ENCODE assay signal across 8 mouse cellular contexts in the genomic region with DNA sequence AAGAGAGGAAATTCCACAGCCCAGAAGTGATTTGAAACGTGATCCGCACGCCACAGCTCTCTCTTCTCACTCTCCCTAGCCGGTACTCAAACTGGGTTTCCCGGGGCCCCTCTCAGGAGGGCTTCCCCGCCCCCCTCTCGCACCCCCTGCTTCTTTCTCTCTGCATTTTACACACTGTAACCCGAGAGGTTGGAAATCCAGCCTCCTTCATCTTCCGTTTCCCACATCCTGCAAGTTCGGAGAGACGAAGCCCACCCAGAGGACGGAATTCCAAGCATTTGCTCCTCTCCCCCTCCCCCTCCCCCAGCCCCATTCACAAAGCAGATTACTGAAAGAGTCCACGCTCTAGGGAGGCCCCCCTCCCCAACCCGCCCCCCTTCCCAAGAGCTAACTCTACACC. TPM values are rescaled to one million over a fixed set of nuclear protein-coding genes. Genes with fewer than 3 reads are reported as not detected.
DNase-seq lines count a peak whose midpoint lies in the region; ATAC-seq and TF ChIP-seq lines count a peak whose summit lies in the region.

No protein-coding gene starts in this region.

- H3K9ac ChIP-seq in forebrain, embryonic 15.5 days (replicated peaks): peak overlapping the region; percentile 46
- H3K9ac ChIP-seq in liver, embryonic 13.5 days: no peak overlapping the region
- H3K9ac ChIP-seq in stomach, postnatal 0 days (ENCODE audit: low read length): peak overlapping the region; percentile 41

- peak; percentile 25; the same call in 1 of the 2 replicates for ATAC-seq in forebrain, embryonic 15.5 days (replicated peaks)
- no peak for ATAC-seq in liver, embryonic 13.5 days (ENCODE audit: low read depth)
- peak; percentile 55; the same call in 1 of the 2 replicates for ATAC-seq in stomach, postnatal 0 days (ENCODE audit: low FRiP score, low TSS enrichment)
- ATAC-seq in granulocyte monocyte progenitor cell, adult 5-6 weeks (replicated peaks; ENCODE audit: poor library complexity, severe bottlenecking): no peak

- H3K27ac ChIP-seq in forebrain, embryonic 15.5 days (replicated peaks): peak overlapping the region; percentile 59
- H3K27ac ChIP-seq in liver, embryonic 13.5 days: no peak overlapping the region
- H3K27ac ChIP-seq in stomach, postnatal 0 days (replicated peaks): peak overlapping the region; percentile 78

- H3K36me3 ChIP-seq in forebrain, embryonic 15.5 days: no peaks in the 10 kb centered on the region
- no peaks in the 10 kb centered on the region for H3K36me3 ChIP-seq in liver, embryonic 13.5 days
- no peaks in the 10 kb centered on the region for H3K36me3 ChIP-seq in stomach, postnatal 0 days (ENCODE audit: control insufficient read depth, insufficient read depth, low read length)

- H3K4me1 ChIP-seq in forebrain, embryonic 15.5 days: peaks cover 43% of the 10 kb centered on the region
- peaks cover 51% of the 10 kb centered on the region for H3K4me1 ChIP-seq in liver, embryonic 13.5 days (replicated peaks)
- peaks cover 4% of the 10 kb centered on the region; the same call in 1 of the 2 replicates for H3K4me1 ChIP-seq in stomach, postnatal 0 days (replicated peaks; ENCODE audit: control insufficient read depth, insufficient read depth)

- peak; percentile 20 for DNase-seq in right cerebral cortex, postnatal 4 days
- no peak for DNase-seq in right cerebral cortex, postnatal 10 days (ENCODE audit: low spot score in 2 of 2)
- DNase-seq in liver, embryonic 13.5 days: no peak
- peak; percentile 40 for DNase-seq in stomach, postnatal 0 days (ENCODE audit: low spot score)
- no peak for DNase-seq in left cerebral cortex, adult 9 months (ENCODE audit: low spot score in 2 of 2)
- DNase-seq in left cerebral cortex, postnatal 4 days: no peak

- no peak for TF ChIP-seq CTCF in stomach, postnatal 0 days (IDR thresholded peaks at IDR 0.05; ENCODE audit: low read depth)

- peak overlapping the region; percentile 31 for H3K4me3 ChIP-seq in forebrain, embryonic 15.5 days
- H3K4me3 ChIP-seq in liver, embryonic 13.5 days (replicated peaks): peak overlapping the region; percentile 12; the same call in 1 of the 2 replicates
- peak overlapping the region; percentile 17 for H3K4me3 ChIP-seq in stomach, postnatal 0 days (ENCODE audit: low read depth, low read length)

- intact Hi-C loops in left cerebral cortex, postnatal 4 days (cut with DNase I): no loop called here

- TF ChIP-seq EP300 in stomach, postnatal 0 days (optimal IDR thresholded peaks at IDR 0.05): no peak

- H3K4me2 ChIP-seq in forebrain, embryonic 15.5 days (replicated peaks): peak overlapping the region; percentile 53
- H3K4me2 ChIP-seq in liver, embryonic 13.5 days: peak overlapping the region; percentile 32
- H3K4me2 ChIP-seq in stomach, postnatal 0 days (replicated peaks; ENCODE audit: low read depth): peak overlapping the region; percentile 47

- under 1% methylated on average over 14 of the region's 14 CpGs for WGBS in forebrain, embryonic 15.5 days
- WGBS in liver, embryonic 13.5 days (ENCODE audit: insufficient replicate concordance): 8% methylated on average over 14 of the region's 14 CpGs
- 5% methylated on average over 13 of the region's 14 CpGs for WGBS in stomach, postnatal 0 days

- no peaks in the 10 kb centered on the region for H3K9me3 ChIP-seq in forebrain, embryonic 15.5 days
- no peaks in the 10 kb centered on the region for H3K9me3 ChIP-seq in liver, embryonic 13.5 days (replicated peaks)
- no peaks in the 10 kb centered on the region for H3K9me3 ChIP-seq in stomach, postnatal 0 days (ENCODE audit: control insufficient read depth, low read length)

- H3K27me3 ChIP-seq in forebrain, embryonic 15.5 days: 0 out of 2 replicates have a peak, but pooled peaks cover 3% of the 10 kb centered on the region
- H3K27me3 ChIP-seq in liver, embryonic 13.5 days: peaks cover 100% of the 10 kb centered on the region
- H3K27me3 ChIP-seq in stomach, postnatal 0 days (ENCODE audit: control insufficient read depth, insufficient read depth, low read length): no peaks in the 10 kb centered on the region

RNA-seq across cellular contexts. Expression of a gene that starts 26.5 kb away (rescaled TPM):
- polyA plus RNA-seq in forebrain, embryonic 15.5 days (2015; fragmentation: Nextera tagmentation; extraction: Ambion mirVana): 15.6 and 17.7 TPM in 2 replicates
- 105 and 110 TPM in 2 replicates for polyA plus RNA-seq in liver, embryonic 13.5 days (2015; fragmentation: Nextera tagmentation; extraction: Ambion mirVana)
- 28.6 and 32.8 TPM in 2 replicates for polyA plus RNA-seq in stomach, postnatal 0 days (2015; fragmentation: Nextera tagmentation; extraction: Ambion mirVana)
- total RNA-seq in left cerebral cortex, postnatal 4 days (2021): 10 to 100 TPM; 10.5 to 12.3 TPM
- 33.0 and 59.6 TPM in 2 replicates for total RNA-seq in granulocyte monocyte progenitor cell, adult 5-6 weeks (2014; fragmentation: Nextera tagmentation)
- 89.9 and 94.0 TPM in 2 replicates for total RNA-seq in granulocyte monocyte progenitor cell, adult 5-6 weeks (2017)

Comparison
In these comparisons a context has a peak if more than half of its experiments do, and no peak if none do; other contexts are left out.
1. DNase-seq: peak in right cerebral cortex, postnatal 4 days (single experiment) and stomach, postnatal 0 days (single experiment); none in right cerebral cortex, postnatal 10 days (0 of 2), liver, embryonic 13.5 days (single experiment), left cerebral cortex, adult 9 months (0 of 2) and left cerebral cortex, postnatal 4 days (single experiment).
2. ATAC-seq: peak in forebrain, embryonic 15.5 days (single experiment) and stomach, postnatal 0 days (single experiment); none in liver, embryonic 13.5 days (single experiment) and granulocyte monocyte progenitor cell, adult 5-6 weeks (single experiment).
3. Peak in every context shown above with its lines, with median percentiles within 50 percentile points of each other: H3K4me2 ChIP-seq and H3K4me3 ChIP-seq.